Mouse (Mus musculus): ENCODE data around the gene Ptpn18. TPM values are rescaled to one million over a fixed set of nuclear protein-coding genes. Genes with fewer than 3 reads are reported as not detected.

Ptpn18 gene
- total RNA-seq (2021) (1 to 10 TPM; 4.2 TPM), polyA plus RNA-seq (2012; rRNA removed) (6.5 and 16.3 TPM in 2 replicates)
- long read RNA-seq, partial matches to known transcripts = 12 of 12 reads
- long read RNA-seq, other reads (novel, unspliced or antisense) = 0 of 12 reads

DNA sequence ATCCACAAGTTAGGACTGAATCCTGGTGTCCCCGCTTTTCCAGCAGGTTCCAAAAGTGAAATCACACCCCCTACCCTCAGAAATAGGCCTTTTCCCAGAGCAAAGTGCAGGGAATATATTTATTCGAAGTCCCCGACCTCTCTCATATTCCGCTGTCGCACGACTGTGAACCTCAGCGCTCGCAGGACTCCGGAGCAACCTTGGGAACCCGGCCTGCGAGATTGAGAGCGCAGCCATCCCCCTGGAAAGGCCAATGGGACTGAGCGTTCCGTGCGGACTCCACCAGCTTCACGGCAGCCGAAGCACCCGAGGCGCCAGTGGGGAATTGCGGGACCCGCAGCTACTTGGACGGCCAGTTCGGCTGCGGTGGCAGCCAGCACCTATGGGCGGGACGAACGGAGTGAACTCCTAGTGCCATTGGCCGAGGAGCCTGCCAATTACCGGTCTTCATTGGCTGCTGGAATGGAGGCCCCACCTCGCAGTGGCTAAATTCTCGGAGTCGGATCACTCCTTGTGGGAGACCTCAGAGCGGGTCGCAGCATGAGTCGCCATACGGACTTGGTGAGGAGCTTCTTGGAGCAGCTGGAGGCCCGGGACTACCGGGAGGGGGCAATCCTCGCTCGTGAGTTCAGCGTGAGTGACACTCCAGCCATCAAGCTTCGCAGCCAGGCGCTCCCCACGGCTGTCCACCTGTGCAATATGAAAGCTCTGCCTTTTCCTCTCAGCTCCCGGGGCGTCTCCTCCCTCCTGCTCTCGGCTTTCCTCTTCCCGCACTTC is at the start of gene Ptpn18:
Gene Ptpn18 (plus strand): TSS at position 479 of the 777 bp plus-strand sequence.
- intact Hi-C loops (cut with DNase I) = loop anchor here (2.0 to 5.0 kb wide), 2 partner anchors 19 to 143 kb away; no protein-coding TSS in a partner anchor

DNA sequence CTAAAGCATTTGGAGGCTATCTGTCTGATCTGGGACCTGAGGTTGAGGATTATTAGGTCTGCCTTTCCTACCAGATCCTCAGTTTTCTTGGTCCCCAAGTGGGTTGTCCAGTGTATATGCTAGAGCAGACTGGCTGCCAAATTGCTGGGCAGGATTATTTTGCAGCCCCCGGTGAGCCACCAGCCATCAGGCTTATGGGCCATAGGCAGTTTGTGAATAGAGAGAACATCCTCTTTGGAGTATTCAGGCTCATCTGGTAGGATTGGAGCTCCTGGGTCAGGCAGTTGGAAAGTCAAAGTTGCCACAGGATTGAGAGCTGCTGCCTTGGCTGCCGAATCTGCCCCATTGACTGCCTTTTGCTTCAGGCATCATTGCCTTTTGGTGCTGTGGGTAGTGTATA is 31.1 kb upstream of the Ptpn18 start:
- no peak for DNase-seq
- WGBS = 97% methylated on average over 2 of the region's 2 CpGs
- H3K9ac ChIP-seq (ENCODE audit: low read depth, low read length) = no peak overlapping the region
- H3K27me3 ChIP-seq (ENCODE audit: control insufficient read depth, insufficient read depth, low read length) = no peaks in the 10 kb centered on the region
- no peaks in the 10 kb centered on the region for H3K79me2 ChIP-seq (replicated peaks; ENCODE audit: control insufficient read depth, insufficient read depth, low read length)
- no peak overlapping the region for H3K27ac ChIP-seq
- no peak for TF ChIP-seq POLR2A (IDR thresholded peaks at IDR 0.05; ENCODE audit: insufficient read depth, low read depth, low read length)
- intact Hi-C loops (cut with DNase I) = no loop called here
- no peak overlapping the region for H3K4me3 ChIP-seq
- H3K36me3 ChIP-seq (ENCODE audit: control insufficient read depth, insufficient read depth, low read length) = no peaks in the 10 kb centered on the region
- H3K4me1 ChIP-seq (ENCODE audit: control insufficient read depth, insufficient read depth, low read length) = no peaks in the 10 kb centered on the region

More for the DNA sequence above, at the start of gene Ptpn18:
- Histone ChIP-seq H3K79me2 (replicated peaks; ENCODE audit: control insufficient read depth, insufficient read depth, low read length) (no peaks in the 10 kb centered on the region), H3K9ac (ENCODE audit: low read depth, low read length) (peak within 1 kb of the TSS; percentile 77), H3K27me3 (ENCODE audit: control insufficient read depth, insufficient read depth, low read length) (no peaks in the 10 kb centered on the region), H3K36me3 (ENCODE audit: control insufficient read depth, insufficient read depth, low read length) (no peaks in the 10 kb centered on the region), H3K4me3 (peak within 1 kb of the TSS; percentile 63), H3K27ac (peak within 1 kb of the TSS; percentile 51), H3K4me1 (ENCODE audit: control insufficient read depth, insufficient read depth, low read length) (no peaks in the 10 kb centered on the region)
- DNase-seq = peak; percentile 93 to 96
- TF ChIP-seq CTCF (IDR thresholded peaks at IDR 0.05) (peak; percentile 47), POLR2A (IDR thresholded peaks at IDR 0.05; ENCODE audit: insufficient read depth, low read depth, low read length) (peak; percentile 64; the same call in 1 of the 2 replicates), EP300 (IDR thresholded peaks at IDR 0.05; ENCODE audit: insufficient read depth, low read depth, low read length) (no peak)
- under 1% methylated on average over 48 of the region's 48 CpGs for whole genome bisulfite sequencing

DNA sequence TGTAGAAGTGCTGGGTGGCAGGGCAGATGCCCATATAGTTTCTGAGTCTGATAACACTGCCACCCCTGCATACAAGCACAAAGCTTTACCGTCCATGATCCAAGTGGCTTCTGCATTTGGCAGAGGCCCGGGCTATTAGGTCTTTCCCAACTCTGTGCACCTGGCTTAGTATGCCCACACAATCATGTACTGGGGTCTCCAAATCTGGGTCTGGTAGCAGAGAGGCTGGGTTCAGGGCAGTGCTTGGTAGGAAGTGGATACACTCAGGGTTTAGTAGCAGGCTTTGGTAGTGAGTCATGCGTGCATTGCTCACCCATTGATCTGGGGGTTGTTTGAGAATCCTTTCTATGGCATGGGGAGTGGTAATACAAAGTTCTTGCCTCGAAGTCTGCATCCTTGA is 30.3 kb upstream of the Ptpn18 start:
- Histone ChIP-seq H3K36me3 (ENCODE audit: control insufficient read depth, insufficient read depth, low read length) (no peaks in the 10 kb centered on the region), H3K4me1 (ENCODE audit: control insufficient read depth, insufficient read depth, low read length) (peaks cover 4% of the 10 kb centered on the region), H3K4me3 (no peak overlapping the region), H3K79me2 (replicated peaks; ENCODE audit: control insufficient read depth, insufficient read depth, low read length) (no peaks in the 10 kb centered on the region), H3K27me3 (ENCODE audit: control insufficient read depth, insufficient read depth, low read length) (no peaks in the 10 kb centered on the region), H3K27ac (no peak overlapping the region), H3K9ac (ENCODE audit: low read depth, low read length) (no peak overlapping the region)
- no peak for TF ChIP-seq CTCF (IDR thresholded peaks at IDR 0.05)
- TF ChIP-seq EP300 (IDR thresholded peaks at IDR 0.05; ENCODE audit: insufficient read depth, low read depth, low read length) = no peak
- TF ChIP-seq POLR2A (IDR thresholded peaks at IDR 0.05; ENCODE audit: insufficient read depth, low read depth, low read length) = no peak
- 97% methylated on average over 4 of the region's 4 CpGs for WGBS
- intact Hi-C loops (cut with DNase I) = no loop called here
- no peak for DNase-seq

DNA sequence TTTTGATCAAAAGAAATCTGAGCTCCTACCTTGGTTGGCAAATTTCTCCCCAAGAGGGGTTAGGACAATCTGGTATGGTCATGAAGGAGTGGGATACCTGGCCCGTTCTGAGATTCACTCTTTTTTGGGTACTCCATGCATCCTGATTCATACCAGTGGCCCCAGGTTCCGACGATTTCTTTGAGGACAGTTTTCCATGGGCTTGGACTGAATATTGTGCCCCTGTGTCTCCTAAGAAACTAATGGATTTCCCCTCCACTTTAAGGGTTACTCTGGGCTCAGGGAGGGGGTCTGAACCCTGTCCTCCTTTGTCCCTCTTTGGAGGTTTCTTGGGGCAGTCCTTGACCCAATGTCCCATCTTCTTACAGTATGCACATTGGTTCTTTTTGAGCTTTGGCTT is 28.6 kb upstream of the Ptpn18 start:
- no peak overlapping the region for H3K4me3 ChIP-seq
- intact Hi-C loops (cut with DNase I) = loop anchor here (10.0 kb wide), 1 partner anchor 426 kb away; no protein-coding TSS in a partner anchor
- H3K36me3 ChIP-seq (ENCODE audit: control insufficient read depth, insufficient read depth, low read length) = no peaks in the 10 kb centered on the region
- H3K4me1 ChIP-seq (ENCODE audit: control insufficient read depth, insufficient read depth, low read length) = peaks cover 4% of the 10 kb centered on the region
- TF ChIP-seq EP300 (IDR thresholded peaks at IDR 0.05; ENCODE audit: insufficient read depth, low read depth, low read length) = no peak
- no peak for TF ChIP-seq CTCF (IDR thresholded peaks at IDR 0.05)
- no peak for TF ChIP-seq POLR2A (IDR thresholded peaks at IDR 0.05; ENCODE audit: insufficient read depth, low read depth, low read length)
- no peak overlapping the region for H3K9ac ChIP-seq (ENCODE audit: low read depth, low read length)
- WGBS = 91% methylated on average over 3 of the region's 3 CpGs
- H3K27ac ChIP-seq = no peak overlapping the region
- H3K27me3 ChIP-seq (ENCODE audit: control insufficient read depth, insufficient read depth, low read length) = no peaks in the 10 kb centered on the region
- no peaks in the 10 kb centered on the region for H3K79me2 ChIP-seq (replicated peaks; ENCODE audit: control insufficient read depth, insufficient read depth, low read length)
- DNase-seq = no peak

DNA sequence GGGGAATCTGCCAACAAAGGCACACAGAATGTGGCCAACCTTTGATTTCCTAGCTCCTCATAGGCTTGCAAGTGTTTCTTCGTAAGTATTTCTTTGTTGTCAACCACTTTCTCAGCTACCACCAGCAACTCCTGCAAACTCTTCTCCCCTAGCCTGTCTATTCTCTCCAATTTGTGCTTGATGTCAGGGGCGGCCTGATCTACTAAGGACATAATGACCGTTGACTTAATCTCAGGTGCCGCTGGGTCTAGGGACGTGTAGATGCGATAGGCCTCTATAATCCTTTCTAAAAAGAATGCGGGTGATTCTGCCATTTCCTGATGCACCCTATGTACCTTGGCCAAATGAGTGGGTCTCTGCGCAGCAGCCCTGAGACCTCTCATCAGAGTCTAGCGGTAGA is 28.1 kb upstream of the Ptpn18 start:
- Histone ChIP-seq H3K27me3 (ENCODE audit: control insufficient read depth, insufficient read depth, low read length) (no peaks in the 10 kb centered on the region), H3K9ac (ENCODE audit: low read depth, low read length) (no peak overlapping the region), H3K4me3 (no peak overlapping the region), H3K4me1 (ENCODE audit: control insufficient read depth, insufficient read depth, low read length) (peaks cover 4% of the 10 kb centered on the region), H3K27ac (no peak overlapping the region), H3K36me3 (ENCODE audit: control insufficient read depth, insufficient read depth, low read length) (no peaks in the 10 kb centered on the region), H3K79me2 (replicated peaks; ENCODE audit: control insufficient read depth, insufficient read depth, low read length) (no peaks in the 10 kb centered on the region)
- DNase-seq = no peak
- TF ChIP-seq EP300 (IDR thresholded peaks at IDR 0.05; ENCODE audit: insufficient read depth, low read depth, low read length) (no peak), CTCF (IDR thresholded peaks at IDR 0.05) (no peak), POLR2A (IDR thresholded peaks at IDR 0.05; ENCODE audit: insufficient read depth, low read depth, low read length) (no peak)
- intact Hi-C loops (cut with DNase I) = loop anchor here (10.0 kb wide), 1 partner anchor 427 kb away; no protein-coding TSS in a partner anchor
- 96% methylated on average over 9 of the region's 9 CpGs for WGBS

DNA sequence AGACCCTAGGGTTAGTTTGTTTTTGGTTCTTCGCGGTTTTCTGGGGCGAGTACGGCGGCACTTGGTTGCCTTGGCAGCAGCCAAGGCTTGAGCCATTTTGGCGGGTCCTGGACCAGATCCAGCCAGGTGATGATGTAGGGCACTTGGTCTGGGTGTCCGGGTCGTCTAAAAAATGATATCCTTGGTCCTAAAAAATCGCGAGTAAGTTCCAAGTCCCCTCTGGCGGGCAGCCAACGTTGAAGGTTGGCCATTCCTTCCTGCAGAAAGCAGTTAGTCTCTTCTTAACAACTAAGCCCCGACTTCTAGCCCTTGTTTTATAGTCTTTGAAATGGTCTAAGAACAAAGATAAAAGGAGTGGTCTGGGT is 27.2 kb upstream of the Ptpn18 start:
- Histone ChIP-seq H3K36me3 (ENCODE audit: control insufficient read depth, insufficient read depth, low read length) (no peaks in the 10 kb centered on the region), H3K27ac (no peak overlapping the region; the same call in 1 of the 2 replicates), H3K4me1 (ENCODE audit: control insufficient read depth, insufficient read depth, low read length) (peaks cover 4% of the 10 kb centered on the region), H3K27me3 (ENCODE audit: control insufficient read depth, insufficient read depth, low read length) (no peaks in the 10 kb centered on the region), H3K4me3 (peak overlapping the region; percentile 57), H3K9ac (ENCODE audit: low read depth, low read length) (no peak overlapping the region), H3K79me2 (replicated peaks; ENCODE audit: control insufficient read depth, insufficient read depth, low read length) (no peaks in the 10 kb centered on the region)
- 55% methylated on average over 13 of the region's 13 CpGs for WGBS
- no peak for TF ChIP-seq POLR2A (IDR thresholded peaks at IDR 0.05; ENCODE audit: insufficient read depth, low read depth, low read length)
- TF ChIP-seq CTCF (IDR thresholded peaks at IDR 0.05) = no peak
- no peak for TF ChIP-seq EP300 (IDR thresholded peaks at IDR 0.05; ENCODE audit: insufficient read depth, low read depth, low read length)
- DNase-seq = peak; percentile 25 to 43
- intact Hi-C loops (cut with DNase I) = loop anchor here (10.0 kb wide), 1 partner anchor 428 kb away; no protein-coding TSS in a partner anchor

Measured in heart, adult 2 months (tissue).